Comparison of ENCODE assay signal across 8 mouse cellular contexts in the genomic region with DNA sequence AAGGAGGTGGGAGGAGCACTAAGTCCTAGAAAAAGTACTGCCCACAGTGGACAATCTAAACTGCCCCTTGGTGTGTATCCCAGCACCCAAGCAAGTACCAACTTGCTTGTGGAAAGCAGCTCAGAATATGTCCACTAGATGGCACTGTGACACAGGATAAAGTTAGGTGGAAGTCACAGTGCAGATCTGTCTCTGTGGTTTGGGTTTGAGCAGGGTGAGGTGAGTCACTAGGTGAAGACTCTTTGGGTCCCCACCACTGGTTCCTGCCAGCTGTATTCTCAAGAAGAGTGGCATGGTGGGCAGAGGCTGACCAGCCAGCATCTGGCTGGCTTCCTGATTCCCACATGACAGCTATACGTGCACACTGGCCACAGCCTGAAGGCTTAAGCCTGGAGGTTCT. TPM values are rescaled to one million over a fixed set of nuclear protein-coding genes. Genes with fewer than 3 reads are reported as not detected.
DNase-seq lines count a peak whose midpoint lies in the region; ATAC-seq and TF ChIP-seq lines count a peak whose summit lies in the region.

No protein-coding gene starts in this region.

- no peaks in the 10 kb centered on the region for H3K9me3 ChIP-seq in forebrain, postnatal 0 days (ENCODE audit: low read length)
- H3K9me3 ChIP-seq in hindbrain, embryonic 10.5 days = no peaks in the 10 kb centered on the region
- no peaks in the 10 kb centered on the region for H3K9me3 ChIP-seq in lung, embryonic 15.5 days

- no peak overlapping the region for H3K9ac ChIP-seq in forebrain, postnatal 0 days
- H3K9ac ChIP-seq in lung, embryonic 15.5 days = no peak overlapping the region

- no peak for TF ChIP-seq POLR2A in thymus, adult 2 months (IDR thresholded peaks at IDR 0.05; ENCODE audit: control insufficient read depth, extremely low read depth, insufficient read depth, low read length, poor library complexity)

- 62% methylated on average over 1 of the region's 1 CpGs for WGBS in forebrain, postnatal 0 days
- 77% methylated on average over 1 of the region's 1 CpGs for WGBS in hindbrain, embryonic 10.5 days
- WGBS in lung, embryonic 15.5 days = 60% methylated on average over 1 of the region's 1 CpGs
- WGBS in thymus, adult 2 months = 8% methylated on average over 1 of the region's 1 CpGs

- no peak overlapping the region for H3K27ac ChIP-seq in forebrain, postnatal 0 days (ENCODE audit: low read depth, low read length)
- H3K27ac ChIP-seq in hindbrain, embryonic 10.5 days = no peak overlapping the region
- no peak overlapping the region for H3K27ac ChIP-seq in lung, embryonic 15.5 days
- H3K27ac ChIP-seq in thymus, adult 2 months (ENCODE audit: control insufficient read depth, insufficient read depth, low read length) = 0 out of 2 replicates have a peak overlapping the region, but pooled peaks have one; percentile 9

- no peak overlapping the region for H3K4me2 ChIP-seq in forebrain, postnatal 0 days (ENCODE audit: low read depth)
- no peak overlapping the region for H3K4me2 ChIP-seq in lung, embryonic 15.5 days

- peak; percentile 77 for DNase-seq in MEL-GATA-1-ER (ENCODE audit: extremely low read depth, low read depth)
- DNase-seq in cerebellum, adult 18-20 months = peak; percentile 81 to 83
- peak; percentile 92 for DNase-seq in forebrain, postnatal 0 days
- DNase-seq in hindbrain, embryonic 10.5 days (ENCODE audit: low spot score) = peak; percentile 69
- peak; percentile 64 to 82 for DNase-seq in layer of hippocampus, adult 8-10 months (ENCODE audit: low spot score in 2 of 2)
- peak; percentile 35 for DNase-seq in ovary, adult 18-20 months (ENCODE audit: low spot score)
- peak; percentile 82 for DNase-seq in thymus, adult 2 months

- H3K27me3 ChIP-seq in forebrain, postnatal 0 days (ENCODE audit: insufficient read depth, low read length) = no peaks in the 10 kb centered on the region
- no peaks in the 10 kb centered on the region for H3K27me3 ChIP-seq in hindbrain, embryonic 10.5 days (ENCODE audit: insufficient read depth, poor library complexity, severe bottlenecking)
- H3K27me3 ChIP-seq in lung, embryonic 15.5 days = no peaks in the 10 kb centered on the region
- H3K27me3 ChIP-seq in thymus, adult 2 months (ENCODE audit: control insufficient read depth, insufficient read depth, low read length) = no peaks in the 10 kb centered on the region

- H3K4me3 ChIP-seq in forebrain, postnatal 0 days (ENCODE audit: low read depth, low read length) = no peak overlapping the region
- no peak overlapping the region for H3K4me3 ChIP-seq in hindbrain, embryonic 10.5 days
- no peak overlapping the region for H3K4me3 ChIP-seq in lung, embryonic 15.5 days
- H3K4me3 ChIP-seq in thymus, adult 2 months (ENCODE audit: control insufficient read depth, insufficient read depth, low read length) = no peak overlapping the region

- peak; percentile 75 for ATAC-seq in forebrain, postnatal 0 days
- ATAC-seq in lung, embryonic 15.5 days (ENCODE audit: borderline replicate concordance, extremely low read depth, low FRiP score, low TSS enrichment) = 0 out of 2 replicates have a peak, but pooled peaks have one; percentile 32

- H3K36me3 ChIP-seq in forebrain, postnatal 0 days (ENCODE audit: insufficient read depth) = peaks cover 26% of the 10 kb centered on the region
- peaks cover 62% of the 10 kb centered on the region for H3K36me3 ChIP-seq in hindbrain, embryonic 10.5 days
- H3K36me3 ChIP-seq in lung, embryonic 15.5 days = peaks cover 35% of the 10 kb centered on the region
- peaks cover 22% of the 10 kb centered on the region for H3K36me3 ChIP-seq in thymus, adult 2 months (ENCODE audit: control insufficient read depth, insufficient read depth, low read length)

- H3K4me1 ChIP-seq in forebrain, postnatal 0 days (ENCODE audit: insufficient read depth) = peaks cover 6% of the 10 kb centered on the region
- H3K4me1 ChIP-seq in hindbrain, embryonic 10.5 days (replicated peaks) = peaks cover 32% of the 10 kb centered on the region
- H3K4me1 ChIP-seq in lung, embryonic 15.5 days = peaks cover 16% of the 10 kb centered on the region; the same call in 1 of the 2 replicates
- peaks cover 25% of the 10 kb centered on the region for H3K4me1 ChIP-seq in thymus, adult 2 months (replicated peaks; ENCODE audit: control insufficient read depth, insufficient read depth, low read length)

- peak; percentile 97 for TF ChIP-seq CTCF in forebrain, postnatal 0 days (IDR thresholded peaks at IDR 0.05; ENCODE audit: low read depth)
- 0 out of 2 replicates have a peak, but pooled peaks have one; percentile 14 for TF ChIP-seq CTCF in thymus, adult 2 months (IDR thresholded peaks at IDR 0.05; ENCODE audit: borderline replicate concordance, control insufficient read depth, extremely low read depth, insufficient read depth, low read length, poor library complexity)

RNA-seq across cellular contexts. Expression of a gene that starts 16.5 kb away (rescaled TPM):
- 8.9 and 15.0 TPM in 2 replicates for total RNA-seq in forebrain, postnatal 0 days (2014; rRNA removed)
- 15.3 and 16.5 TPM in 2 replicates for polyA plus RNA-seq in forebrain, postnatal 0 days (2015; fragmentation: Nextera tagmentation; extraction: Ambion mirVana)
- polyA plus RNA-seq in hindbrain, embryonic 10.5 days (2016; fragmentation: Nextera tagmentation; extraction: Ambion mirVana) = 4.9 and 7.3 TPM in 2 replicates
- total RNA-seq in layer of hippocampus, adult 8-10 months (2022) = 10 to 100 TPM; 19.1 to 43.7 (median 32.3) TPM
- polyA plus RNA-seq in lung, embryonic 15.5 days (2015; fragmentation: Nextera tagmentation; extraction: Ambion mirVana) = 4.0 and 5.5 TPM in 2 replicates
- 8.0 and 11.7 TPM in 2 replicates for polyA plus RNA-seq in thymus, adult 2 months (2012; rRNA removed)

RNA-seq across cellular contexts. Expression of a gene that starts 16.7 kb away (rescaled TPM):
- total RNA-seq in forebrain, postnatal 0 days (2014; rRNA removed) = 90.7 and 130 TPM in 2 replicates
- polyA plus RNA-seq in forebrain, postnatal 0 days (2015; fragmentation: Nextera tagmentation; extraction: Ambion mirVana) = 209 and 263 TPM in 2 replicates
- polyA plus RNA-seq in hindbrain, embryonic 10.5 days (2016; fragmentation: Nextera tagmentation; extraction: Ambion mirVana) = 166 and 177 TPM in 2 replicates
- total RNA-seq in layer of hippocampus, adult 8-10 months (2022) = 100 to 1,000 TPM in 3 of 4 experiments, 10 to 100 TPM in 1; 95.2 to 148 (median 127) TPM
- polyA plus RNA-seq in lung, embryonic 15.5 days (2015; fragmentation: Nextera tagmentation; extraction: Ambion mirVana) = 162 and 177 TPM in 2 replicates
- 120 and 150 TPM in 2 replicates for polyA plus RNA-seq in thymus, adult 2 months (2012; rRNA removed)

RNA-seq across cellular contexts. Expression of a gene that starts 17.0 kb away (rescaled TPM):
- 0.95 TPM in 1 of 2 replicates, not detected in the other for total RNA-seq in forebrain, postnatal 0 days (2014; rRNA removed)
- polyA plus RNA-seq in forebrain, postnatal 0 days (2015; fragmentation: Nextera tagmentation; extraction: Ambion mirVana) = 2.9 and 4.1 TPM in 2 replicates
- polyA plus RNA-seq in hindbrain, embryonic 10.5 days (2016; fragmentation: Nextera tagmentation; extraction: Ambion mirVana) = 4.7 and 4.8 TPM in 2 replicates
- under 1 TPM in 2 of 4 experiments, not detected in 2; 0.41 to 0.47 TPM for total RNA-seq in layer of hippocampus, adult 8-10 months (2022)
- 2.9 and 3.7 TPM in 2 replicates for polyA plus RNA-seq in lung, embryonic 15.5 days (2015; fragmentation: Nextera tagmentation; extraction: Ambion mirVana)
- 1.3 and 1.8 TPM in 2 replicates for polyA plus RNA-seq in thymus, adult 2 months (2012; rRNA removed)

RNA-seq across cellular contexts. Expression of a gene that starts 31.5 kb away (rescaled TPM):
- total RNA-seq in forebrain, postnatal 0 days (2014; rRNA removed) = 13.5 and 13.8 TPM in 2 replicates
- polyA plus RNA-seq in forebrain, postnatal 0 days (2015; fragmentation: Nextera tagmentation; extraction: Ambion mirVana) = 9.5 and 10.1 TPM in 2 replicates
- 0.44 and 0.47 TPM in 2 replicates for polyA plus RNA-seq in hindbrain, embryonic 10.5 days (2016; fragmentation: Nextera tagmentation; extraction: Ambion mirVana)
- total RNA-seq in layer of hippocampus, adult 8-10 months (2022) = under 1 TPM; 0.57 to 0.62 (median 0.59) TPM
- 0.59 and 0.61 TPM in 2 replicates for polyA plus RNA-seq in lung, embryonic 15.5 days (2015; fragmentation: Nextera tagmentation; extraction: Ambion mirVana)
- polyA plus RNA-seq in thymus, adult 2 months (2012; rRNA removed) = 0.75 and 2.2 TPM in 2 replicates

Comparison
In these comparisons a context has a peak if more than half of its experiments do, and no peak if none do; other contexts are left out.
1. DNase-seq: peak in every context shown above with its lines; median percentile 92 in forebrain, postnatal 0 days; 82 in cerebellum, adult 18-20 months; 82 in thymus, adult 2 months; 77 in MEL-GATA-1-ER; 73 in layer of hippocampus, adult 8-10 months; 69 in hindbrain, embryonic 10.5 days; 35 in ovary, adult 18-20 months.